Mouse (Mus musculus): ENCODE data around the gene Aox3.

GRCm38 (mm10) chr1:58081356-58081755, 31.6 kb upstream of the Aox3 start:
- TF ChIP-seq POLR2A (IDR thresholded peaks at IDR 0.05; ENCODE audit: low read depth, low read length) (no peak), CTCF (IDR thresholded peaks at IDR 0.05; ENCODE audit: borderline replicate concordance, insufficient read depth, low read length) (no peak)

All from embryonic fibroblast, embryonic 13.5 days (primary cell).